Mouse (Mus musculus) kidney, postnatal 36 days (tissue): Measurements from ENCODE around the gene Sorl1.

ENCODE experiments used
- DNase-seq, 2 experiments: peaks; one replicate each; pipeline ENCODE4 v3.0.0; 2021 to 2022; ENCODE audit warnings: mixed read lengths in 2 of 2

The Sorl1 gene

DNA sequence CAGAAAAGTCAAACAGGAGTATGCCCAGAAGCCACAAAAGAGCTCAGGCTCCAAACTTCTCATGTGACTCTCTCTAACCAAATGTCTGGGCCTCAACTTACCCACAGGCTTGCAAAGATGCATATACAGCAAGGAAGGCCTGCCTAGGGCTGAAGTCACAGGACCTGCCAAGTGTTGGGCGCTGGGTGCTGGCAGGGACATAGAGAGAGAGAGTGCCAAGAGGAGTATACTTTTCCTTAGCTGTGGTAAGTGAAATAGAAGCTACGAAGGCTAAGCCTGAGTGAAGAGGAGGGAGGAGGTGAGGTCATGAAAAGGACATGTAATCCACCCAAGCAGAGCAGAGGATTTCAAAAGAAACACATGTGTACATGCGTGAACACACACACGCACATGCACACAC lies 32.5 kb downstream of the Sorl1 start:
- no peak for DNase-seq

DNA sequence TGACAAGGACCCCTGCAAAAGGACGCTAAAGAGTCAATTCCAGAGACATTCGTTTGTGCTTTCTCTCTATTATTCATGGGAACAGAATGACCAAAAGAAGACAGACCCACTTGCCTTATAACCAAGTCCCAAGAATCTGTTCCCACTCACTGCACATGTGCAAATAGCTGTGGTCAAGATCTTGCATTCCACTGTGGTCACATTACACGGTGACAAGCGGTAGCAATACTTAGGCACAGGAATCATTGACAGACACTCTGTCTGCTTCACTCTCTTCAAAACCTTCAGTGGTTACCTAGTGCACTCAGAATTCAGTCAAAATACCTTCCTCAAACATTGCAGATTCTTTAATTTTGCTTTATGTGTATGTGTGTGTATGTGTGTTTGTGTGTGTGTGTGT lies 36.2 kb downstream of the Sorl1 start:
- no peak for DNase-seq

DNA sequence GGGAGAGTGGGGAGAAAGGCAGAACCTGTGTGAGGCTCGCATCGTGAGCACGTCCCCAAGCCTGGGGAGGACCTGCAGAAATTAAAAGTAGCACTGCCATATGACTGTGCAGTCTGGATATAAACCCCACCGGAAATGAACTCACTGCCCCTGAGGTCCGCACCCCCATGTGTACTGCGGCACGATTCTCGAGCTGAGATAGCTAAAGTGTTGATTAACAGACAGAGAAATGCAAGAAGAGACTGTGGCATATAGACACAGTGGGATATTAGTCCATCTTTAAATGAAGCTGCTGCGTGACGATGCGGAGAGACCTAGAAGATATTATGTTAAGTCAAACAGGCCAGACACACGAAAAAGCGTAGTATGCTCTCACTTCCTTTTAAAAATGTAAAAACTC lies 38.1 kb downstream of the Sorl1 start:
- no peak for DNase-seq

DNA sequence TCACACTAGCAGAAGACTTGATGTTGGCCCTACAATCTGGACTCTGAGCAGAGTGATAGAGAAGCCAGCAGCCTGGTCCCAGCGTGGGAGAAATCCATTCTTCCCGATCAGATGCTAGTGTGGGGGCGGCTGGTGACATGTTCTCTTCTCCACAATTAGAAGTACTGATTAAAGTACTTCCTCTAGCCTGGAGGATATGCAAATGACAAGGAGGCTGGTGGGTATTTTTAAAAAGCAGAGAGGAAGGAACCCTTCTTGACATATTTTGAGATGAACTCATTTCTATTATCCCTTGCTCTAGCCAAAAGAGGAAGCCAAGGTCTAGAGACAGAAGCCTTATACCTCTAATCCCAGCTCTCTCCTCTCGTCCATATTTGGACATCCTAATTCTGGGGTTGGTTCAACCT lies 40.4 kb downstream of the Sorl1 start:
- no peak for DNase-seq

DNA sequence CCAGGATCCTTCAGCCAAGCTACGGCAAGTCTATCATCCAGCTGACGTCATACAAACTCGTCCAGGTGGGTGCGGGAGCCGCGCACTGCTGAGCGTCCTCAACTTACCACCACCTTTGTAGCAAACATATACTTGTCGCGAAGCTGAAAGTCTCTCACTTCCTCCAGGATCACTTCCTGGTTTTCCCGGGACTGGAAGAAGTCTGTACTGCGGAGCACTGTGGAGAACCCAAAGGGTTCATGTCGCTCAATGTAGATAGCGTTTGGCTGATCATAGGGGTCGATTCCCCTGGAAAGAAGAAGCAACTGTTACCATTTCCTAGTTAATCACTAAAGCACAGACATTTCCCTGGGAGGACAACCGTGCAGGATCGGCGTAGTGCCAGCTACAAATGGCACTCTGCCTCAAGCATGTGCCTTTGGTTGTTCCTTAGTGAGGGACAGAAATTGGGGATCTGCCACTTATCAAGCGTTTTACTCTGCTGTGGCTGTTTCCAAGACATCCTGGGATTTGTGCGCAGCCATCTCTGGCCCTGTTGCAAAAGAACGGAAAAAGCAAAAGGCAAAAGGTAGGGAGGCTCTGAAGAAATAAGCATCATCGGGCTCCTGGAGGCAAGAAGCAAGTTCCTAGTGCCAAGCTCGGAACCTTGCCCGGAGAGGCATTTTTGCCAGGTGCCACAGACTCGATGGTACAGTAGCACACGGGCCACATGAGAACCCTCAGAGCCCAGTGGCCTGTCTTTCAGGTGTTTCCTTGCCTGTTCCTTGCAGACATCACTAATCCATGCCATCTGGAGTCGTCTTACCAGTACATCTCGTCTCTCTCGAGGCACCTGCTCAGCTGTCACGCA lies 42.2 kb downstream of the Sorl1 start:
- no peak for DNase-seq

DNA sequence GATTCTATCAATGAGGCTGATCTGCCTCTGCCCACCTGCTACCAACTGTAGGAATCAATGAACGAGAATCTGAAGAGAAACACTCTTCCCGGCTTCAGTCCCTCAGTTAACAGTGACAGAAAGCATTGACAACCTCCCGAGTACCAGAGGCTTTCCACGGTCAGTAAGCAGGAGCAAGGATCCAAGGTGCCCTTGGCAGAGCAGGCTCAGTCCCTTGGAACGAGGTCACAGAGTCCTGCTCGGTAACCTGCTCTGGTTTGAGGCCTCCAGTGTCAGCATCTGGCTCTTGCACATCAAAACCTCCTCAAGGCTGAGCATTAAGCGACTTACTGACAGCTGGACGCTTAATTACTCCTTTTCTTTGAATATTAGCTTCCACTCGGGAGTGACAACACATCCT lies 43.4 kb downstream of the Sorl1 start:
- peak; percentile 75 to 77 for DNase-seq

DNA sequence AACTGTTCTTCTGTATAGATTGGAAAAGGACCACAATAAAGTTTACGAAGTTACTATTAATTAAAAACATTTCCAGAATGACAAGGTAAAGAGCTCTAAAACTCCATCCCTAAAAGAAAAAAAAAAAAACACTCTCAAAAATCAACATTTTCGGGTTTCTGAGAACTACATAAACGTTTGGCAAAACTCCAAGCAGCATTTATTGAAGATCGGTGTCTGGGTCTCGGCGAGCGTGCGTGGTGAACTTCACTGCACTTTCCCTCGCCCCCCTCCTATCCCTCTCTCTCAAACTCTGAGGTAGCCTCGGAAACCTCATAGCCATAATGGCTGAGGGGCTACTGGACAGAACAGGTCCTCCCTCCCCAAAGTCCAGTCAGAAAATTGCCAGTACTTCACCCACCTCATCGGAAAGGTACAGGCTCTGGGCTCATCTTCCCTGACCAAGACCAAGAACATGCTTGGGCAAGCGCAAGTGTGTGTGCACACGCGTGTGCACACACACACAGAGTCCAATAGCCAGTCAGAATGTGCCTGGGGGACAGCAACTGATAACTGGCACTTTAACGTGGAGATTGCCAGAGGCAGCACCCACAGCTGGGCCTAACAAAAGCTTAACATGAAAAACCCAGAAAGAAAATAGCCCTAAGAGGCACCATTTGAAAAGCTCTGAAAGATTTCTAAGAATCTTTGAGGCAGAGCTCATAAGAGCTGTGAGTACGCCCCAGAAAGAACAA lies 46.8 kb downstream of the Sorl1 start:
- DNase-seq = no peak

DNA sequence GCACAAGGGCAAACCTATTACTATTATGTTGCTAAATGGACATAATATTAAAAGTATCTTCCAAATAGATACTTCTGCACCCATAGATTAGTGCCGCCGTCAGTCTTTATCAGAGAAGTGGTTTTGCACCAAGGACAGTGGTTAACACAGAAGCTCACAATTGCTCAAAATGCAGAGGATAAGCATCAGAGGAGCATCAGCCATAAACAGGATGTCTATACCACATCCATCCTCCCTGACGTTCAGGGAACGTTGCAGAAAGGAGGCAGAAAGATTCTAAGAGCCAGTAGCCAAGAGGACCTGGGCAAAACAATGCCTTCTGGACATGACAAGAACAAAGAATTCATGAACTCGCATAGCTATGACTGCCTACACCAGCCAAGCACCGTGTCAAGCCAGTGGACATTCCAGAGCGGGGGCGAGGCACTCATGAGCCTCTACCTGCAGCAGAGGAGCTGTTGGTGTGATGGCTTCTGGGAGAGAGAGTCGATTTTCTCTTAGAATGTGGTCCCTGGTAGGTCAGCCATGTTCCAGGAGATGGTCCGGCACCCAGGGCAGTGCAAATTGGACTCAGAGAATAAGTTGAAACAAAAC lies 47.7 kb downstream of the Sorl1 start:
- DNase-seq = no peak

DNA sequence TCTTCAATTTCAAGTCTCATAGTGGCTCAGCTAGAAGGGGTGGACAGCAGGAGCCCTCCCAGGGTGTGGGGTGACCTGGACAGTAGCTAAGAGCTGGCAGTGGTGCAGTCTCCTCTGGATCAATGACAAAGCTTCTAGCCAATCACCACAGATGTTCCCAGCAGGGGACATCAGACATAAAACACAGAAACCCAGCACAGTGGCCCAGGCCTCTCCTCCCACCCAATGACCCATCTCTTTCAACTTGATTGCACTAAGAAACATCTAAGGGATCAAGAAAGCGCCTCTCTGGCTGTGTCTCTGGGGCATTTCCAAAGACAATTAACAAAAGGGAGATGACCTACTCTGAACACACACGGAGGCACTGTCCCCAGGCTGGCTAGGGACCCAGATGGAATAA lies 48.9 kb downstream of the Sorl1 start:
- DNase-seq = no peak

DNA sequence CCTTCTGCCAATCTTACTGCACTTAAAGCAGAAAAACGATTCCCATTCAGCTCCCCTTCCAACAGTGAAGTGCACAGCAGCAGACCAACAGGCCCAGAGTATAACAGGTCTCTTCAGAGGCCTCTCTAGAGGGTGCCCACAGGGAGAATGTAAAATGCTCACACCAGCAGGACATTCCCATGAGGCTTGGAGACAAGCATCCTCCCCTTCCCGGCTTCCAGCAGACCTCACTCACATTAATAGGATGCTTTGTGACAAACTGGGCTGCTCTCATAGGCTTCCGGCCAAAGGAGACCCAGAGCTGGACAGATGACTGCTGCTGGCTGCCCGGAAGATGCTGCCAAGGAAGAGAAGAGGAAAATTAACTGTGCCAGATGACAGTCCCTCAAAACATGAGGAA lies 52.1 kb downstream of the Sorl1 start:
- no peak for DNase-seq

DNA sequence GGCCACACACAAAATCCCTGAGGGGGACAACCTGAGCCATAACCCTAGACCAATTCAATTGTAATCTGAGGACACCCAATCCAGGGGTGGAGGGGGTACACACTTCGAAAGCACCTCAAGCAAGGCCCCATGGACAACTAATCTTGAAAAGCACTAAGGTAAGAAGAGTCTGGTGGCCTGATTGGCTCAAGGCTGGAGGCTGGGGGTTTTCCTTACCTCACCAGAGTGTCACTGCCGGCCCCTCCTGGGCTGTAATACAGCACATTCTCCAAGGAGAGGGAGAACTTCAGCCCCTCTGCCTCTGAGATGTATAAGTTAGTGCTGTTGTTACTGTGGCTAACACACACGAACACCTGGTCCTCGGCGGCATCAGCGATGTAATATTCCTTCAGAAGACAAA lies 53.2 kb downstream of the Sorl1 start:
- DNase-seq = no peak

DNA sequence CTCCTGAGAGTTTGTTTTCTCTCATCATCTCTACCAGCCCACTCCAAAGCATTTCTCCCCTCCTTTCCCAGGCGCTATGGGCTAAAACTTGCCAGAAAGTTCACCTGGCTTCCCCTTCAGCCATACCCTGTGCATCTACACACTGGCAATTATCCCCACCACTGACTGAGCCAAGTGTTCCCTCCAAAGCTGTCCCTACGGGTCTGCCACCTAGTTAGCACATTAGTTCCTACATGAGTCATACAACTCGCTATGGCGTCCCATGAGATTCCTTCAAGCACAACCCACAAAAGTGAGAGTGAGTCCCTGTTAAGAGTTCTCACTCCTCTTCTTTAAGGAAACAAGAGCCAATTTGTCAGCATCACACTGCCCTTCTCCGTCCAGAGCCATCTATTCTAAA lies 54.6 kb downstream of the Sorl1 start:
- no peak for DNase-seq

DNA sequence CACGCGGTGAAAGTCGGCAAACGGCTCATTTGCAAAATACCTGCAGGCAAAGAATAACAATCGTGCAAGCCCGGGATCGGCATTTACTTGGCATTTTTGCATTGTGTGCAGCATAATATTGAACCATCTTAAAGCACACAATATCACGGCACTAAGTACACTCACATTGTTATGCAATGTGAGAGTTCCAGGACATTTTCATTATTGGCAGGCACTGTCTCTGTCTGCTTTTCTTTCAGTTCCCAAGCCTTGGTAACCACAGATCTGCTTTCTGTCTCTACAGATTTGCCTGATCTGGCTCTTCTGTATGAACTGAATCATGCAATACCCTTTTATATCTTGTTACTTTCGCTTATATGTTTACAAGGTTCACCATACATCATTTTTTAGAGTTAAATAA lies 56.1 kb downstream of the Sorl1 start:
- DNase-seq = no peak

DNA sequence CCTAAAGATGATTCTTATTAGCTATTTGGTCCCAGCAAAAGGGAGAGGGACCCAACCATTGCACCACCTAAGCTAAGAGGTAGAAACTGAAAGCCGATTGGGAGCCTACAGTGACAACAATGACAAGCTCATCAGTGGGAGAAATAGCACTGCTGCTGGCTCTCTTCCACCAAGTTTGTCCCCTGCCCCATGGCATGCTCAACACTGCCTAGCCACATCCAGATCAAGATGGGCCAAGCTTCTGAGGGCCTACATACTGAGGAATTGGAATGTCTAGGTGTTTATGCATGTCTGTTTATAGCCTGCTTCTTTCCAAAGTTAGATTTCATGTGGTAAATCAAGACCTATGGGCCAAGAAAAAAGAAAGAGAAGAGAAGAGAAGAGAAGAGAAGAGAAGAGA lies 58.3 kb downstream of the Sorl1 start:
- DNase-seq = no peak

DNA sequence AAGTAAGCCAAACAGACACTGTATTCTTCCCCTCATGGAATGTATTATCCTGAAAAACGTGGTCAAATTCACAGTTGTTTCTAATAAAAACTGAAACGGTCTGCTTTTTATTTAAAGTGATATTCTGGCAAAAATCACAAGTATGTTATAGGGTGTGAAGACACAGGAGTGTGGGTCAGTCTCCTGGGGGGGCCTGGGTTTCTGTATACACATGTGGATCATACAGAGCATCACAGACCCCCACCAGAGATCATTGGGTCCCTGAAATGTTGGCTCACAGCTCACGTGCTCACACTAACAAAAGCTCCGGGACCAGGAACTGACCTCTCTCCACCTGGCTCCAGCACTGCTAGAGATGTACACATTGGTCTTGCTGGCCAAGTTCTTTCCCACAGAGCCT lies 60.7 kb downstream of the Sorl1 start:
- DNase-seq = no peak

DNA sequence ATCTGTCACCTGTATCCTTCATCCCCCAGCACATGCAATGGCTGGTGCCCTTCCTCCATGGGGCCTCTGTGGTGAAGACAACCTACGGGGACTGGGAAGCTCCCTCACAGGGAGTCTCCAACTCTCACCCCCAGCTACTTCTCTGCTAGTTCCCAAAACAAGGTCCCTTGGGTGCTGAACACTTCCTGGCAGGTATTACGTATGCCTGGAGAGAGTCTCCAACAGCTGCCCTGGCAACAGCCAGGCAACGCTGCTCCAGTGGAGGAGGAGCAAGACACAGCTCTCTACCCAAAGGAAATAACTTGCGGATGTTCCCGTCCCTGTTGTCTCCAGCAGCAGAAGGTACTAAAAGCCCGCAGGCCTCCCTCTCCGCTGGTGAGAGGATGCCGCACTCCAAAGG lies 61.8 kb downstream of the Sorl1 start:
- no peak for DNase-seq

DNA sequence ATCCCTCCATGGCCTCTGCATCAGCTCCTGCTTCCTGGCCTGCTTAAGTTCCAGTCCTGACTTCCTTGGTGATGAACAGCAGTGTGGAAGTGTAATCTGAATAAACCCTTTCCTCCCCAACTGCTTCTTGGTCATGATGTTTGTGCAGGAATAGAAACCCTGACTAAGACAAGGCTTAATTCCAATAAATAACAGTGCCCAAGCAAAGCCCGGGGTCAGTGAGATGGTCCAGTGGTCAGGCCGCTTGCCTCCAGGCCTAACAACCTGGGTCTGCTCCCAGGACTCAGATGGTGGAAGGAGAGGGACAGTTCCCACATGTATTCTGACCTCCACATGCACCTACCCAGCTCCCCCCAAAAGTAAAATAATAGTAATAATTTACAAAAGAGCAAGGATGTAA lies 65.1 kb downstream of the Sorl1 start:
- peak; percentile 34 to 43 for DNase-seq

DNA sequence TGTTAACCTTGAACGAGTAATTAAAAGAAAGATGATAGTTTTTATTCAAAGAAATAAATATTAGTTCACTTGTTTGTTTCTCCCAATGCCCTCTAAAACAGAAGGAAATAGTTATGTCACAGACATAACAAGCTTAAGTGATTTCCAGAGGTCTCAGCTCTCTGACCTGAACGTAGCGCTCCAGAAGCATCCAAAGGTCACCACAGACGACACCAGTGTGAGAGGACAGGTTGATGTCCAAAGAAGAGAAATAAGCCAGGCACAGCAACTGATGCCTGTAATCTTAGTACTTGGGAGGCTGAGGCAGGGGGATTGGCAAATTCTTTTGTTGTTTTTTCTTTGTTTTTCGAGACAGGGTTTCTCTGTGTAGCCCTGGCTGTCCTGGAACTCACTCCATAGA lies 67.5 kb downstream of the Sorl1 start:
- DNase-seq = peak; percentile 36 to 45

DNA sequence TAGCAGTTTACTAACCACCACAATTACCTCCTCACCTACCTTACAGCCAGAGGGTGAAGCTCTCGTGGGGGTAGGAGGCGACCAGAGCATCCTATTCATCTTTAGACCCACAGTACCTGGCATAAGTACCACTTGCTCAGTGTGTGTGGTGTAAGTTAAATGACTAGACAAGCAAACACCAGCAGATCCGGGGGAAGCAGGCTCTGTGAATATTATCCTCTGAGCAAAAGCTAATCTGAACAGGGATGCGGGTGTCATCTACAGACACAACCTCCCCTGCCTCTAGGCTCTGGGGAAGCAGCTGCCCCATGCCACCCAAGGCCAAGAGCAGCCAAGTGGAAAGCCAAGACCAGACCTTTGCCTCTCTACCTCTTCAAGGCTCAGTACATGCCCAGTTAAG lies 68.7 kb downstream of the Sorl1 start:
- peak; percentile 66 to 67 for DNase-seq

DNA sequence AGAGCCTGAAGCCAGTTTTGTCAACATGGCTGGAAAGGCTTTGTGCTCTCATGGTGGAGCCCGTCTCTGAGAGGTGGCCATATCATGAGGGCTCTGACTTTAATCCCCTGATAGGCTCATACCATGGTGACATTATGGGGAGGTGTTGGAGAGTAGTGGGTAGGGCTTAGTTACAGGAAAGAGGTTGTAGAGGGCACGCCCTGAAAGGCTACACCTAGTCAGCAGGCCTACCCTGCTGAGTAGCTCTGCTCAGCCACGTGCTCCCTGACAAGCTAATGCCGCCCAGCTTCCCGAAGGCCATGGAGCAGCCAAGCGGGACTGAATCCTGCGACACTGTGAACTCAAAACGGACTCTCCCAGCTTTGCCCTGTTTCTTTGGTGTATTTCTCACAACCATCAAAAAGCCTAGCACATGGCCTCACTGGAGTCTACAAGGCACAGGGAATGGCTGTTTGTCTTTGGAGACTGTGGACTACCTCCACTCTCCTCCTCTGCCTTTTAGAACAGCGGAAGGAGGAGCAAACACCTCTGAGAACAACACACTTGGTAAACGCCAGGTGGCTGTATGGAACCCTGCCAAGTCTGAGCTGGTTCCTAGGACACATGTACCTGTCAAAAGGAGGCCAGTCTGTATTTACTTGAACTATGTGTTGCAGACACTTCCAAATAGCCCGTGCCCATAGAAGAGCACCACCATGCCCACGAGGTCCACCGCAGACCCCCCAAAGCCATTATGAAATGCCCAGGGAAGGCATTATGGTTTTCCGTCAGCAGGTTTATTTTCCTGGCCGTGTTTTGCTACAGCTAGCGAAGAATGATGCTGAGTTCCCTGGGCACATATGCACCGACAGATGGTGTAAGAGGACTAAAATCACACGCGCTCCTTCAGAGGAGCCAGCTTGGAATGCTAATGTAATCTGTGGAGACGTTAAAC lies 69.5 kb downstream of the Sorl1 start:
- peak; percentile 83 to 86 for DNase-seq

DNA sequence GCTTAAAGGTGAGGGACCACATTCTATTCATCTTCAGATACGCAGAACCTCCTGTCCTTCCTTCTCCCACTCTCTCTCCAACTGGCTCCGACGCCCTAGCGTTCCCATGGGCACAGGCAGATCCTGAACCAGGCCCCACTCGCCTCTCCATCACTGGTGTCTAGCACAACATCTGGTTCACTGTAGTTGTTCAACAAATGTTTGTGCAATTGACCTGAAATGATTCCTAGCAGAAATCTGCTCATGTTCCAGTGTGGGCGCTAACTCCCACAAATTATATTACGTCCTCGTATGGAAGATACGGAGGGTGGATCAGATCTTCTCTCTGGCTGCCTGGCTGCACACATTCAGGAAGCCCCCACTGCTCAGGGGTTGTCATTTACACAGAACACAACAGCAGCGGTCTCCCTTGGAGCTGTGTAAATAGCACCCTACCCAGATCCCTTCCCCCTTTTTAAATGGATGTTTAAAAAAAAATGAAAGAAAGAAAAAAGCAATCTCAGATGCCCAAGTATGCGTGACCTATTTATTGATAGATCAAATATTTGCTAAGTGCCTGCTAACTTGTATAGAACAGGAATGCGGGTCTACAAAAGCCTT lies 70.4 kb downstream of the Sorl1 start:
- DNase-seq = no peak

DNA sequence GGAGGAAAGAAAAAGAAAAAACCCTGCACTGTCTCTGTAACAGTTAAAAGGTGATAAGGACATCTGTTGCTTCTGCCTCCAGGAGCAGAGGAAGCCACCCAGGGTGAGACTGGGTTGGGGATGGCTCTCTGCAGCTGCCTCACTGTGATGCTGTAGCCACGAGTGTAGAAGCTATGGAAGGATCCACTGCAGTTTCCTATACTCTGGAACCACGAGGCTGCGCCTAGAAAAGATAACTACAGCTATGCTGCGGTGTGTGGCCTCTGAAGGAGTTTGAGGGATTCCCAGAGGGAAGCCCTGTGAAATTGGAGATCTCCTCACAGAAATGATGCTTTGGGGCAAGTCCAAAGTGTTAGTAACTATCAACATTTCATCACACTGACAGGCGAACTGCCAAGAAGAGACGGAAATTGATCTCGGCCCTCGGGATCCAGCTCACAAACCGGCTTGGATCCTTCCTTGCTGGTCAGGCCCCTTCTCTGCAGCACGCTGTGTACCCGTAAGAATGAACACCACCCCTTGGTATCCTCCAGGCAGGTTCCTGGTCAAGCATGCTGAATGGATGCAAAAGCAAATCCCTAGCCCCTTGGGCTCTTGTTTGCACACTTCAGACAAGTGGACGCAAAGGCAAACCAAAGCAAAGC lies 71.3 kb downstream of the Sorl1 start:
- peak; percentile 19 to 28 for DNase-seq
